Mouse (Mus musculus) hindbrain, embryonic 14.5 days (tissue): ENCODE data around the gene Hist2h4. TPM values are rescaled to one million over a fixed set of nuclear protein-coding genes. Genes with fewer than 3 reads are reported as not detected.
A peak's percentile ranks its signal among the peaks of the same experiment; 100 is the strongest.
"Not testable (repeated sequence)": the region's sequence is repeated elsewhere in the genome, so short reads cannot be mapped to it uniquely, and the experiment has no call there.

Source experiments
- ATAC-seq: fragments of 200-750 bp; cut with Nextera tagmentation; 2 replicates; pipeline ENCODE4 v1.8.0; 2017; ENCODE audit warnings: moderate number of reproducible peaks, mild to moderate bottlenecking, moderate TSS enrichment, moderate library complexity; ENCODE audit not compliant: low FRiP score
- DNase-seq: peaks from one replicate; pipeline ENCODE4 v3.0.0-alpha.2; 2015; ENCODE audit warnings: low spot score
- H3K27ac ChIP-seq: fragments of 300-500 bp; sonication (generic); 2 replicates; pipeline ENCODE4 v1.5.1; 2014; ENCODE audit warnings: mild to moderate bottlenecking, moderate library complexity
- H3K27me3 ChIP-seq: fragments of 300-500 bp; sonication (generic); 2 replicates; pipeline ENCODE4 v1.6.1; 2014; ENCODE audit warnings: mild to moderate bottlenecking, low read length, mixed read lengths; ENCODE audit not compliant: control insufficient read depth, insufficient read depth
- H3K36me3 ChIP-seq: fragments of 300-500 bp; sonication (generic); replicated peaks from 2 replicates; pipeline ENCODE4 v1.6.1; 2014; ENCODE audit not compliant: control insufficient read depth, insufficient read depth
- H3K4me1 ChIP-seq: fragments of 300-500 bp; sonication (generic); replicated peaks from 2 replicates; pipeline ENCODE4 v1.6.1; 2014; ENCODE audit warnings: antibody characterized with exemption, low read length, mixed read lengths; ENCODE audit not compliant: control insufficient read depth, insufficient read depth
- H3K4me2 ChIP-seq: fragments of 300-500 bp; sonication (generic); replicated peaks from 2 replicates; pipeline ENCODE4 v1.6.1; 2014; ENCODE audit warnings: mild to moderate bottlenecking, moderate library complexity
- H3K4me3 ChIP-seq: fragments of 300-500 bp; sonication (generic); replicated peaks from 2 replicates; pipeline ENCODE4 v1.5.1; 2014; ENCODE audit warnings: mild to moderate bottlenecking, low read length
- H3K9ac ChIP-seq: fragments of 300-500 bp; sonication (generic); 2 replicates; pipeline ENCODE4 v1.6.1; 2014
- H3K9me3 ChIP-seq: fragments of 300-500 bp; sonication (generic); 2 replicates; pipeline ENCODE4 v1.6.1; 2016; ENCODE audit warnings: low read length; ENCODE audit not compliant: control insufficient read depth
- WGBS: fragments of 180-500 bp; shearing (Covaris S2); extraction: QIAGEN DNeasy Blood & Tissue Kit; methylation state at CpG from one replicate; pipeline ENCODE4 v1.1.7; 2014; 5-methylcytosine and 5-hydroxymethylcytosine counted together
- polyA plus RNA-seq: library from polyadenylated mRNA; unstranded; fragments of >200 nt; fragmentation: Nextera tagmentation; extraction: Ambion mirVana; gene quantifications from 2 replicates; pipeline ENCODE4 v1.2.1, GENCODE M21; 2014

Gene Hist2h4
- polyA plus RNA-seq, 1 experiment from 2014 or later: 6.0 TPM

GRCm38 (mm10) chr3:96293368-96293767, 30.3 kb upstream of the Hist2h4 start:
- H3K4me2 ChIP-seq: no peak overlapping the region
- no peak for ATAC-seq

GRCm38 (mm10) chr3:96292641-96293040, 29.5 kb upstream of the Hist2h4 start:
- no peak overlapping the region for H3K4me3 ChIP-seq
- H3K27ac ChIP-seq: no peak overlapping the region
- ATAC-seq: no peak
- H3K36me3 ChIP-seq: no peaks in the 10 kb centered on the region
- DNase-seq: no peak
- no peak overlapping the region for H3K4me2 ChIP-seq
- H3K4me1 ChIP-seq: no peaks in the 10 kb centered on the region
- H3K9me3 ChIP-seq: no peaks in the 10 kb centered on the region
- WGBS: 69% methylated on average over 6 of the region's 6 CpGs
- H3K9ac ChIP-seq: no peak overlapping the region
- H3K27me3 ChIP-seq: no peaks in the 10 kb centered on the region

More at GRCm38 (mm10) chr3:96293368-96293767, 30.3 kb upstream of the Hist2h4 start:
- Histone ChIP-seq H3K27ac (no peak overlapping the region), H3K9ac (no peak overlapping the region), H3K9me3 (no peaks in the 10 kb centered on the region), H3K27me3 (no peaks in the 10 kb centered on the region), H3K4me3 (no peak overlapping the region), H3K36me3 (no peaks in the 10 kb centered on the region), H3K4me1 (no peaks in the 10 kb centered on the region)
- WGBS: 52% methylated on average over 5 of the region's 5 CpGs
- DNase-seq: no peak

DNA sequence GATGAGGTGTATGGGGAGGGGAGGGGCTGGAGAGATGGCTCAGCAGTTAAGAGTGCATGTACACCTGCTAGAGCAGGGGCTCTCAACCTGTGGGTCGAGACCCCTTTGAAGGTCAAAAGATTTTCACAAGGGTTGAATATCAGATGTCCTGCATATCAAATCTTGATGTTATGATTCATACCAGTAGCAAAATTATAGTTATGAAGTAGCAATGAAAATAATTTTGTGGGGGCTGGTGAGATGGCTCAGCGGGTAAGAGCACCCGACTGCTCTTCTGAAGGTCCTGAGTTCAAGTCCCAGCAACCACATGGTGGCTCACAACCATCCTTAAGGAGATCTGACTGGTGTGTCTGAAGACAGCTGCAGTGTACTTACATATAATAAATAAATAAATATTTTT, 27.6 kb upstream of the Hist2h4 start:
- DNase-seq, H3K27me3 ChIP-seq, H3K4me3 ChIP-seq, H3K4me2 ChIP-seq, H3K36me3 ChIP-seq, ATAC-seq, H3K9me3 ChIP-seq, H3K4me1 ChIP-seq, H3K27ac ChIP-seq, H3K9ac ChIP-seq: not testable (repeated sequence)
- WGBS: 95% methylated on average over 3 of the region's 3 CpGs

GRCm38 (mm10) chr3:96289201-96289600, 26.1 kb upstream of the Hist2h4 start:
- ATAC-seq: no peak
- peaks cover 11% of the 10 kb centered on the region; the same call in 1 of the 2 replicates for H3K27me3 ChIP-seq
- DNase-seq: no peak
- H3K36me3 ChIP-seq: no peaks in the 10 kb centered on the region
- no peaks in the 10 kb centered on the region for H3K9me3 ChIP-seq
- H3K9ac ChIP-seq: no peak overlapping the region
- H3K4me2 ChIP-seq: no peak overlapping the region
- 75% methylated on average over 3 of the region's 3 CpGs for WGBS
- H3K4me3 ChIP-seq: no peak overlapping the region
- H3K4me1 ChIP-seq: no peaks in the 10 kb centered on the region
- no peak overlapping the region for H3K27ac ChIP-seq

DNA sequence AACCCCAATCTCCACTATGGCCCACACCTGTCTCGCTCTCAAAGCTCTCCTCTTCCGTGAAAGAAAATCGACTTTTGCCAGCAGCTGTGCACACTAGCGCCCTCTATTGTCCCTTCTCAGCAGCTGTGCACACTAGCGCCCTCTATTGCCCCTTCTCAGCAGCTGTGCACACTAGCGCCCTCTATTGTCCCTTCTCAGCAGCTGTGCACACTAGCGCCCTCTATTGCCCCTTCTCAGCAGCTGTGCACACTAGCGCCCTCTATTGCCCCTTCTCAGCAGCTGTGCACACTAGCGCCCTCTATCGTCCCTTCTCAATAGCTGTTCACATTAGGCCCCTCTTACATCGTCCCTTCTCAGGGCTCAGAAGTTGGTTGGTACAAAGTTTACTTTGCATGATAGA, 24.2 kb upstream of the Hist2h4 start:
- H3K9ac ChIP-seq, H3K36me3 ChIP-seq, ATAC-seq, H3K4me3 ChIP-seq, DNase-seq, H3K4me1 ChIP-seq, H3K27ac ChIP-seq, H3K4me2 ChIP-seq, H3K9me3 ChIP-seq: not testable (repeated sequence)
- H3K27me3 ChIP-seq: peaks cover 27% of the 10 kb centered on the region; the same call in 1 of the 2 replicates
- 89% methylated on average over 11 of the region's 11 CpGs for WGBS

GRCm38 (mm10) chr3:96284457-96284856, 21.3 kb upstream of the Hist2h4 start:
- DNase-seq (peak; percentile 71), ATAC-seq (no peak)
- Histone ChIP-seq H3K4me1 (no peaks in the 10 kb centered on the region), H3K27ac (no peak overlapping the region), H3K9ac (no peak overlapping the region), H3K27me3 (peaks cover 31% of the 10 kb centered on the region; the same call in 1 of the 2 replicates), H3K9me3 (no peaks in the 10 kb centered on the region), H3K4me2 (no peak overlapping the region), H3K36me3 (no peaks in the 10 kb centered on the region), H3K4me3 (no peak overlapping the region)
- WGBS: 27% methylated on average over 4 of the region's 4 CpGs

DNA sequence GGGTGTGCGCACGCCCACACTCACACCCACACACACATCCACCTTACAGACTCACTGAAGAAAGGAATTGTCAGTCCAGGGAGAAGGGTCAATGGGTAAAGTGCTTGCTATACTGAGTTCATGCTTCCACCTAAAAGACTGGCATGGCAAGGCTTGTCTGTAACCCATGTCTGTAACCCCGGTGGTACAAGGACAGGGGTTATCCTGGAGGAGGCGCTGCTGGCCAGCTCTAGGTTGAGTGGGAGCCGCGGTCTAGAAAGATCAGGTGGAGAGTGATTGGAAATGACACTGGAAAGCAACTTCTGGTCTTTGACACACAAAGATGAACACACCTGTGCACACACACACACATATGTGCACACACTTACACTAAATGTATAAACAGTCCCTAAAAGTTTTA, 17.5 kb upstream of the Hist2h4 start:
- Histone ChIP-seq H3K4me2 (no peak overlapping the region), H3K9me3 (no peaks in the 10 kb centered on the region), H3K36me3 (no peaks in the 10 kb centered on the region), H3K4me3 (no peak overlapping the region), H3K9ac (no peak overlapping the region), H3K27me3 (peaks cover 31% of the 10 kb centered on the region; the same call in 1 of the 2 replicates), H3K4me1 (0 out of 2 replicates have a peak, but pooled peaks cover 3% of the 10 kb centered on the region), H3K27ac (no peak overlapping the region)
- 53% methylated on average over 6 of the region's 6 CpGs for WGBS
- DNase-seq (no peak), ATAC-seq (no peak)

DNA sequence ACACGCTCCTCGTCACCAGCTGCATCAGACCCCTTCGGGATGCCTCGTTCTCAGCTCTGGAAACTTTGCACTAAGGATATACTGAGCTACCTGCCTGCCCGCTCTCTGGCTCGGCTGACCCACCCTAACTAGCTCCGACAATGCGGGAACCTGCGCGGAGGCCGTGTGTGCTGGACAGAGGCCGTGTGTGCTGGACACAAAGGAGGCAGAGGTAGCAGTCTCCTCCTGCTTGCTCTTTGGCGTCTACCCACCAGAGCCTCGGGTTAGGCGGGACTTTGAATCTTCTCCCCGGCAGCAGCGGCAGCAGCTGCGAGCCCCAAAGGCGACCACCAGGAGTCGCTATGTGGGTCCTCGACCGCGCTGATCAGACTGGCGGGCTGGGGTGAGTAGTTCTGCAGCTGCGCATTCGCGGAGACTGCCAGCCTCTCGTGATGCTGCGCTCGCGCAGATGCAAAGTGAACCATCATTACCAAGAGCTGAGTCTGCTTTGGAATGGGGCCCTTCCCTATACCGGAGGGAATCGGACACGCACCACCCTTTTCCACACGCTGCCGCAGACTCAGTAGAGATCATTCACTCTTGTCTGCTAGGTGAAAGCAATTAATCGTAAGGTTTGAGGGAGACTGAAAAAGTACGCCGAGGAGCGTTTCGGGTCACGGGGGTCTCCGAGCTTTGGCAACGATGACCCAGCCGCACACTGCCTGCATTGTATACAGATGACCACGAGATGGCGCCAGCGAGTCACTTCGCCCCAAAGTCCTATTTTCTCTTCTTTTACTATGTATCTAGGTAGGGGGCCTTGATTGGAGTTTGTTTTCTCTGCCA, 14.9 kb upstream of the Hist2h4 start:
- Histone ChIP-seq H3K4me3 (peak overlapping the region; percentile 44), H3K27ac (peak overlapping the region; percentile 87), H3K9ac (peak overlapping the region; percentile 62), H3K36me3 (no peaks in the 10 kb centered on the region), H3K27me3 (peaks cover 10% of the 10 kb centered on the region; the same call in 1 of the 2 replicates), H3K4me1 (0 out of 2 replicates have a peak, but pooled peaks cover 3% of the 10 kb centered on the region), H3K4me2 (peak overlapping the region; percentile 66), H3K9me3 (no peaks in the 10 kb centered on the region)
- under 1% methylated on average over 49 of the region's 49 CpGs for WGBS
- DNase-seq (peak; percentile 89), ATAC-seq (peak; percentile 98)

DNA sequence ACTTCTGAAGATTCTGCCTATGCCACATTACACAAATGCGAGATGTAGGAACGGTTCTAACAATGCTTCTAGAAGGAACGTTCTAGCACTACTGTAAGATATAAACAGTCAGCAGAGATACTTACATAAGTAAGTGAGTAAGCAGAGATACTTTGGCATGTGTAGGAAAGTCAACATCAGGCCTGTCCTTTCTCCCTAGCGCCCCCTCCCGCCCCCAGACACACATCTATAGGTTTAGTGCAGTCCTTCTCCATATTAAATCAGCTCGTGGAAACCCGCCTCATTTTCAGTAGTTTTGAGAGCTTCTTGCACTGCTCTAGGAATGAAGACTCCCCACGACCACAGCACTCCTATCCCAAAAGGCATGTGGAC, 14.3 kb upstream of the Hist2h4 start:
- H3K9me3 ChIP-seq: no peaks in the 10 kb centered on the region
- 14% methylated on average over 8 of the region's 8 CpGs for WGBS
- H3K27me3 ChIP-seq: peaks cover 4% of the 10 kb centered on the region; the same call in 1 of the 2 replicates
- peak overlapping the region; percentile 44 for H3K4me3 ChIP-seq
- H3K9ac ChIP-seq: peak overlapping the region; percentile 62
- H3K4me1 ChIP-seq: 0 out of 2 replicates have a peak, but pooled peaks cover 3% of the 10 kb centered on the region
- DNase-seq (peak; percentile 47), ATAC-seq (no peak)
- H3K27ac ChIP-seq: 0 out of 2 replicates have a peak overlapping the region, but pooled peaks have one; percentile 87
- H3K4me2 ChIP-seq: peak overlapping the region; percentile 66
- no peaks in the 10 kb centered on the region for H3K36me3 ChIP-seq
